Mouse (Mus musculus) cerebellum, adult 11-12 months (tissue): Measurements from ENCODE around the gene Ring1.
"Not testable (repeated sequence)": the region's sequence is repeated elsewhere in the genome, so short reads cannot be mapped to it uniquely, and the experiment has no call there.

Source experiments
- DNase-seq: peaks from one replicate; pipeline ENCODE4 v3.0.0; 2022

Ring1 gene

GRCm38 (mm10) chr17:34028501-34029149, 4.1 kb upstream of the Ring1 start:
- DNase-seq: peak; percentile 61

GRCm38 (mm10) chr17:34027656-34028223, 3.3 kb upstream of the Ring1 start, which contains the start of gene H2-Ke6:
Gene H2-Ke6, minus strand, starts transcription at chr17:34028060.
- DNase-seq: peak; percentile 92

GRCm38 (mm10) chr17:34026917-34027655, 2.6 kb upstream of the Ring1 start:
- DNase-seq: peak; percentile 67

GRCm38 (mm10) chr17:34026221-34026620, 1.7 kb upstream of the Ring1 start:
- DNase-seq: peak; percentile 62

- peak; percentile 70 for DNase-seq
Measured at GRCm38 (mm10) chr17:34025756-34026151, 1.3 kb upstream of the Ring1 start.

- peak; percentile 56 for DNase-seq
Measured at GRCm38 (mm10) chr17:34024861-34025755, 628 bp upstream of the Ring1 start.

- DNase-seq: no peak
Measured at GRCm38 (mm10) chr17:34023678-34024077, 802 bp downstream of the Ring1 start.

- peak; percentile 45 for DNase-seq
Measured at GRCm38 (mm10) chr17:34022987-34023386, 1.5 kb downstream of the Ring1 start.

- peak; percentile 38 for DNase-seq
Measured at GRCm38 (mm10) chr17:34022414-34022783, 2.1 kb downstream of the Ring1 start.

GRCm38 (mm10) chr17:34021539-34022413, 2.7 kb downstream of the Ring1 start:
- DNase-seq: peak; percentile 35

GRCm38 (mm10) chr17:34013436-34013835, 11.0 kb downstream of the Ring1 start:
- DNase-seq: no peak

GRCm38 (mm10) chr17:34010156-34010555, 14.3 kb downstream of the Ring1 start:
- no peak for DNase-seq

- DNase-seq: no peak
Measured at GRCm38 (mm10) chr17:34006570-34006969, 17.9 kb downstream of the Ring1 start.

GRCm38 (mm10) chr17:34003426-34003825, 21.1 kb downstream of the Ring1 start:
- no peak for DNase-seq

- DNase-seq: not testable (repeated sequence)
Measured at GRCm38 (mm10) chr17:34000796-34001195, 23.7 kb downstream of the Ring1 start.

- peak; percentile 61 for DNase-seq
Measured at GRCm38 (mm10) chr17:34000150-34000537, 24.3 kb downstream of the Ring1 start, which contains the start of gene H2-K1. Gene H2-K1, minus strand, starts transcription at chr17:34000347.

- DNase-seq: no peak
Measured at GRCm38 (mm10) chr17:33999341-34000149, 24.9 kb downstream of the Ring1 start.

- not testable (repeated sequence) for DNase-seq
Measured at GRCm38 (mm10) chr17:33998697-33999096, 25.8 kb downstream of the Ring1 start.

- not testable (repeated sequence) for DNase-seq
Measured at GRCm38 (mm10) chr17:33997025-33997424, 27.5 kb downstream of the Ring1 start.

GRCm38 (mm10) chr17:33995651-33996050, 28.8 kb downstream of the Ring1 start:
- DNase-seq: no peak

- no peak for DNase-seq
Measured at GRCm38 (mm10) chr17:33994959-33995358, 29.5 kb downstream of the Ring1 start.
